Mouse (Mus musculus) CD4-positive, CD25-positive, alpha-beta regulatory T cell (primary cell): ENCODE measurements around the gene 1700084M14Rik. TPM values are rescaled to one million over a fixed set of nuclear protein-coding genes. Genes with fewer than 3 reads are reported as not detected.

Source experiments
- polyA plus RNA-seq: library from polyadenylated mRNA; unstranded; fragments of 100-300 nt; shearing (Covaris generic); gene quantifications from one replicate; pipeline ENCODE4 v1.2.1, GENCODE M21; 2017

The 1700084M14Rik gene
- polyA plus RNA-seq = not detected

DNA sequence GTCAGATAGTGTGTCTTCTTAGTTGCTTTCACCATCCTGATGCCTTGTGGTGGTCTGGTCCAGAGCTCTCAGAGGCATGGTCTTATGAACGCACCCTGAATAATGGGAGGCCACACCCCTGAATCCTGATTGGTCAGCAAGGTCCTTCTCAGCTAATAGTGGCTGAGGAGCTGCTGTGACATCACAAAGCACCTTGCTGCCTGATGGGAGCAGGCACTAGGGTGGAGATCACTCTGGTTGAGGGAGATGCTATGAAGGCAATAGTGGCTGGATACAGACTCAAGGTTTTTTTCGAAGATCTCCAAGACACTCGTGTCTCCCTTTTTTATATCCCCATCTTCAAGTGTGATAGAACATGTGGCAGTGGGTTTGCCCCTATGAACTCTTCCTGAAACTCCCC is at the start of gene 1700084M14Rik:
Gene 1700084M14Rik (minus strand): TSS at position 101 of the 400 bp plus-strand sequence.

Other genes starting within 250 kb of the 1700084M14Rik start
- gene Mageb2, start 244.2 kb downstream of the 1700084M14Rik start, polyA plus RNA-seq = not detected
- not detected for gene Gm5072, start 183.4 kb downstream of the 1700084M14Rik start, polyA plus RNA-seq
- gene Gm8914, start 95.8 kb downstream of the 1700084M14Rik start, polyA plus RNA-seq = not detected
- gene Gm14781, start 56.3 kb upstream of the 1700084M14Rik start, polyA plus RNA-seq = not detected
- not detected for gene Mageb5, start 207.1 kb upstream of the 1700084M14Rik start, polyA plus RNA-seq